Mouse (Mus musculus) intestine, postnatal 0 days (tissue): ENCODE measurements around the gene Fgf11. TPM values are rescaled to one million over a fixed set of nuclear protein-coding genes. Genes with fewer than 3 reads are reported as not detected.
A peak's percentile ranks its signal among the peaks of the same experiment; 100 is the strongest.

Experiments
- ATAC-seq: fragments of 200-750 bp; cut with Nextera tagmentation; 2 replicates; pipeline ENCODE4 v1.8.0; 2017; ENCODE audit warnings: mild to moderate bottlenecking, moderate TSS enrichment, moderate library complexity
- H3K27ac ChIP-seq: fragments of 300-500 bp; sonication (generic); 2 replicates; pipeline ENCODE4 v1.5.1; 2014; ENCODE audit warnings: mild to moderate bottlenecking, low read depth, low read length, moderate library complexity
- H3K27me3 ChIP-seq: fragments of 300-500 bp; sonication (generic); replicated peaks from 2 replicates; pipeline ENCODE4 v1.6.1; 2014; ENCODE audit warnings: low read length, mixed read lengths; ENCODE audit not compliant: control insufficient read depth, insufficient read depth
- H3K36me3 ChIP-seq: fragments of 300-500 bp; sonication (generic); 2 replicates; pipeline ENCODE4 v1.6.1; 2014; ENCODE audit warnings: mild to moderate bottlenecking, moderate library complexity; ENCODE audit not compliant: control insufficient read depth, insufficient read depth
- H3K4me1 ChIP-seq: fragments of 300-500 bp; sonication (generic); replicated peaks from 2 replicates; pipeline ENCODE4 v1.6.1; 2014; ENCODE audit warnings: antibody characterized with exemption, low read length, mixed read lengths; ENCODE audit not compliant: control insufficient read depth, insufficient read depth
- H3K4me2 ChIP-seq: fragments of 300-500 bp; sonication (generic); replicated peaks from 2 replicates; pipeline ENCODE4 v1.6.1; 2014; ENCODE audit warnings: low read depth, mild to moderate bottlenecking, moderate library complexity
- H3K4me3 ChIP-seq: fragments of 300-500 bp; sonication (generic); 2 replicates; pipeline ENCODE4 v1.5.1; 2014; ENCODE audit warnings: low read depth, low read length
- H3K9ac ChIP-seq: fragments of 300-500 bp; sonication (generic); 2 replicates; pipeline ENCODE4 v1.6.1; 2014; ENCODE audit warnings: mild to moderate bottlenecking, low read depth, low read length
- H3K9me3 ChIP-seq: fragments of 300-500 bp; sonication (generic); 2 replicates; pipeline ENCODE4 v1.6.1; 2016; ENCODE audit warnings: mixed run types; ENCODE audit not compliant: control insufficient read depth
- CTCF ChIP-seq: sonication (generic); IDR thresholded peaks from 2 replicates; pipeline ENCODE4 v1.5.1; 2016; ENCODE audit warnings: low read depth, mild to moderate bottlenecking, control low read depth, antibody characterized with exemption, moderate library complexity
- WGBS: fragments of 180-500 bp; shearing (Covaris S2); extraction: QIAGEN DNeasy Blood & Tissue Kit; methylation state at CpG from one replicate; pipeline ENCODE4 v1.1.7; 2014; 5-methylcytosine and 5-hydroxymethylcytosine counted together
- polyA plus RNA-seq: library from polyadenylated mRNA; unstranded; fragments of >200 nt; fragmentation: Nextera tagmentation; extraction: Ambion mirVana; gene quantifications from 2 replicates; pipeline ENCODE4 v1.2.1, GENCODE M21; 2015

The Fgf11 gene
- polyA plus RNA-seq, 1 experiment from 2014 or later, result 0.18 TPM

GRCm38 (mm10) chr11:69795168-69795982, 6.3 kb downstream of the Fgf11 start, which contains the start of gene Chrnb1:
Chrnb1 (minus strand) TSS chr11:69795943.
- Histone ChIP-seq H3K4me1 (0 out of 2 replicates have a peak, but pooled peaks cover 5% of the 10 kb centered on the region), H3K36me3 (no peaks in the 10 kb centered on the region), H3K9me3 (no peaks in the 10 kb centered on the region), H3K27ac (no peak within 1 kb of the TSS), H3K4me2 (peak within 1 kb of the TSS; percentile 97), H3K9ac (peak within 1 kb of the TSS; percentile 31), H3K27me3 (peaks cover 3% of the 10 kb centered on the region; the same call in 1 of the 2 replicates), H3K4me3 (peak within 1 kb of the TSS; percentile 48)
- TF ChIP-seq CTCF, result peak; percentile 30
- 1% methylated on average over 51 of the region's 52 CpGs for WGBS
- peak; percentile 98 for ATAC-seq

DNA sequence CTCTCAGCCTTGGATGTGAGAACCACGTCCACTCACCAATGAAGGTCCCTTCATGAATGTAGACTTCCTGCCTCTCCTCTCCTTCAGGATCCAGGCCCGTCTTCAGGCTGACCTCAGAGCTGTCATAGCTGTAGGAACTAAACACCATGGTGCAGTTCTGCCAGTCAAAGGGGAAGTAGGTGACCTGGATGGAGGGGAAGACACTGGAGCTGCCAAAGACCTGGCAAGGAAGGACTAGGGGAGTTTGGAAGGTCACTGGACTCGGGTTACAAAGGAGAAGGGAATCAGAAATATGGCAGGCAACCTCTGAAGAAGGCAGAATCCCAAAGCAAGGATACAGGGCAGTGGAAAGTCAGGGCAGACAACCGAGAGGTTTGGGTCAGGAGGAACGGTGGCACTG, 8.2 kb downstream of the Fgf11 start:
- Histone ChIP-seq H3K9me3 (no peaks in the 10 kb centered on the region), H3K27ac (no peak overlapping the region), H3K9ac (no peak overlapping the region), H3K4me1 (0 out of 2 replicates have a peak, but pooled peaks cover 5% of the 10 kb centered on the region), H3K27me3 (no peaks in the 10 kb centered on the region; the same call in 1 of the 2 replicates), H3K4me3 (no peak overlapping the region), H3K36me3 (no peaks in the 10 kb centered on the region), H3K4me2 (no peak overlapping the region)
- 74% methylated on average over 5 of the region's 5 CpGs for WGBS
- no peak for ATAC-seq
- TF ChIP-seq CTCF, result no peak

- H3K27ac ChIP-seq, result no peak overlapping the region
- ATAC-seq, result no peak
- H3K36me3 ChIP-seq, result no peaks in the 10 kb centered on the region
- H3K9me3 ChIP-seq, result no peaks in the 10 kb centered on the region
- TF ChIP-seq CTCF, result no peak
- no peak overlapping the region for H3K4me2 ChIP-seq
- H3K4me1 ChIP-seq, result 0 out of 2 replicates have a peak, but pooled peaks cover 5% of the 10 kb centered on the region
- no peak overlapping the region for H3K9ac ChIP-seq
- WGBS, result 71% methylated on average over 5 of the region's 5 CpGs
- H3K4me3 ChIP-seq, result no peak overlapping the region
- no peaks in the 10 kb centered on the region; the same call in 1 of the 2 replicates for H3K27me3 ChIP-seq
Measured at GRCm38 (mm10) chr11:69791420-69791819, 10.2 kb downstream of the Fgf11 start.

DNA sequence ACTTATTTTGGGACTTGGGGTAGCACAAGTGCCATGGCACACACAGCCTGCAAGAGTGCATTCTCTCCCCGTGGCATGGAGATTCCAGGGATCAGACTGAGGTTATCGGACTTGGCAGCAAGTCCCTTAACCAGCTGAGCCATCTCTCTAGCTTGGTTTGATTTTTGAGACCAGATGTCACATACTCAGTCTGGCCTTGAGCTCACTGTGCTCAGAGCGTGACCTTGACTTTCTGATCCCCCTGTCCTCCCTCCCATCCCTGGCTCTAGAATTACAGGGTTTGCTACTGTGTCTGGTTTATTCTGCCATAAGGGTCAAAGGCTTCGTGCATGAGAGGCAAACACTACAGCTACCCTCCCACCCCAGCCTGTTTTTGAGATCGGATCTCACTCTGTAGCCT, 12.2 kb downstream of the Fgf11 start:
- no peak overlapping the region for H3K27ac ChIP-seq

DNA sequence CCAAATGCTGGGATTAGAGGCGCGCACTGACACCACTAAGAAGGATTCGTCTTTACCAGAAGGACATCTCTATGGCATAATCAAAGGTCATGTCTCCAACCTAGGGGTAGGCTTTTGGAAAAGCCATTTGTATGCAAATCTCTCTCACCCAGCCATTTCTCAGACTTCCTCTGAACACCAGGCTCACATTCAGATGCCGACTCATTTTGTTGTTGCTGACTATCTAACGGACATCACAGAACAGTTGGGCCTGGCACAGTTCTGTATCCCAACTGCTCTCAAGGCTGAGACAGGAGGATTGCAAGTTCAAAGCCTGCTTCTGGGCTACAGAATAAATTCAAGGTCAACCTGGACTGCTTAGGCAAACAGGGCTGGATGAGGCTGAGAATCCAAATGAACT, 14.4 kb downstream of the Fgf11 start:
- Histone ChIP-seq H3K9me3 (no peaks in the 10 kb centered on the region), H3K4me3 (no peak overlapping the region), H3K4me2 (no peak overlapping the region), H3K4me1 (0 out of 2 replicates have a peak, but pooled peaks cover 3% of the 10 kb centered on the region), H3K36me3 (no peaks in the 10 kb centered on the region), H3K27me3 (no peaks in the 10 kb centered on the region), H3K27ac (no peak overlapping the region), H3K9ac (no peak overlapping the region)
- no peak for ATAC-seq
- TF ChIP-seq CTCF, result no peak
- 92% methylated on average over 5 of the region's 5 CpGs for WGBS

More for the DNA sequence above, 12.2 kb downstream of the Fgf11 start:
- Histone ChIP-seq H3K9me3 (no peaks in the 10 kb centered on the region), H3K9ac (no peak overlapping the region), H3K4me1 (no peaks in the 10 kb centered on the region), H3K27me3 (no peaks in the 10 kb centered on the region; the same call in 1 of the 2 replicates), H3K4me2 (no peak overlapping the region), H3K36me3 (no peaks in the 10 kb centered on the region), H3K4me3 (no peak overlapping the region)
- 61% methylated on average over 5 of the region's 5 CpGs for WGBS
- TF ChIP-seq CTCF, result no peak
- ATAC-seq, result no peak

DNA sequence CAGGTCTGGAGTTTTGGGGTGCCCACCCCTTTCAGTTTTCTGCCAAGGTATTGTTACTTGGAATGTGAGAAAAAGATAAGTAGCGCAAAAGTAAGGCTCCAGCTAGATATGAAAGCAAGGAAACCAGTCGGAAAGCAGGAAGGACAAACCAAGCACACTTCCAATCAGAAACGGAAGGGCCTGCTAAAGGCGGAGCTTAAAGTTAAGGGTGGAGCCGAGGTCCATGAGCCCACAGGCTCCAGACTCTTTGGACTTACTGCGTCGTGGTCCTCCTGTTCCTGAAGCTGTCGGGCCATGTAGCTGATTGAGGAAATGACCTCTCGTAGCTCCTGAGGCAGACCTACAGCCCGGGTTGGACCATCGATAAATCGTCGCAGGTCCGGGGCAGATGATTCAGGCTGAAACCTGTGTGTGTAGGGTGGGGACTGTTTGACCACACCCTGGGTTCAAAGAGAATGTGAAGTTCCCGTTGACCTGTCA, 16.8 kb downstream of the Fgf11 start:
- H3K9ac ChIP-seq, result 0 out of 2 replicates have a peak overlapping the region, but pooled peaks have one; percentile 17

More for the DNA sequence above, 16.8 kb downstream of the Fgf11 start:
- peak overlapping the region; percentile 31; the same call in 1 of the 2 replicates for H3K4me3 ChIP-seq
- ATAC-seq, result peak; percentile 85
- peak overlapping the region; percentile 57 for H3K27ac ChIP-seq
- 0 out of 2 replicates have a peak, but pooled peaks cover 3% of the 10 kb centered on the region for H3K4me1 ChIP-seq
- H3K27me3 ChIP-seq, result no peaks in the 10 kb centered on the region
- TF ChIP-seq CTCF, result no peak
- no peaks in the 10 kb centered on the region for H3K36me3 ChIP-seq
- H3K9me3 ChIP-seq, result no peaks in the 10 kb centered on the region
- 13% methylated on average over 15 of the region's 15 CpGs for WGBS
- H3K4me2 ChIP-seq, result peak overlapping the region; percentile 57
